Mouse (Mus musculus): Measurements from ENCODE around the gene Spats2.

- TF ChIP-seq TAL1 (IDR thresholded peaks at IDR 0.05; ENCODE audit: low read length) (no peak), GATA1 (IDR thresholded peaks at IDR 0.05; ENCODE audit: low read length) (no peak)
Observed at GRCm38 (mm10) chr15:99172131-99172530, 46.4 kb downstream of the Spats2 start.

Data from erythroblast, embryonic 14.5 days (primary cell).